Mouse (Mus musculus): ENCODE measurements around the gene Micall1.

Micall1 gene

DNA sequence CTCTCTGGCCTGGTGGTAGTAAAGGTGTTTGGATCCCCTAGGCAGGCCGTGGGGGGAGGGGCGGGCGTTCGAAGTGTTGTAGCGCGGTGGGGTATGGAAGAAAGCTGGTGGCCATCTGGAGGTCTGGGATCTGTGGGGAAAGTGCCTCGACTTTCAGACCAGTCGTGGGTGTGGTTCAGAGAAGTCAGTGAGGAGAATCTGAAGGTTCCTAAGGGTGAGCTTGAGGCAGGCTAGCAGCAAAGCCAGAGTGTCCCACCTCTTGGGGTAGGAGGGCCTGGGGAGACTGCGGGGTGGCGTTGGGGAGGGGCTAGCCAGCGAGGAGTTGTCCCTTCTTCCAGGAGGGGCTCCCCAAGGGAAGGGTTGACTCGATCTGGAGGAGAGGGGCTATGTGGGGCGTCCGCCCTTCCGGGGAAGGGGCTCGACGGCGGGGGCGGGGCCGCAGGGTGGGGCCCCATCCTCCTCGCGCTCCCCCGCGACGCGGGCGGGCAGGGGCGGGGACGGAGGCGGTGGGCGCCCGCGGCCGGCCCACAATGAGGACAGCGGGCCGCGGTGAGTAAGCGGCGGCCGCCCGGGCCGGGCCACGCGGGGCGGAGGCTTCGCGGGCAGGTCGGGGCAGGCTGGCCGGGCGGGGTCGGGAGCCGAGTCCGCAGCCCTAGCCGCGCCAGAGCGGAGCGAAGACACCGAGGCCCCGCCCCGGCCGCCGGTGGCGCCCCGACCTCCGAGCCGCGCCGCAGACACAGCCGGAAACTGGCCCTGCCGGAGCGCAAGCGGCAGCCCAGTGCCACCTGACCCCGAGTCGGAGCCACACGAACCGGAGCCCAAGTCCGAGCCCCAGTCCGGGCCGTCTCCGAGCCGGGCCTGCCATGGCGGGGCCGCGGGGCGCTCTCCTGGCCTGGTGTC lies at the start of gene Micall1:
Gene Micall1, plus strand, starts transcription at position 478 of the 900 bp plus-strand sequence.
- in situ Hi-C loops (cut with MboI, MseI): no loop called here

DNA sequence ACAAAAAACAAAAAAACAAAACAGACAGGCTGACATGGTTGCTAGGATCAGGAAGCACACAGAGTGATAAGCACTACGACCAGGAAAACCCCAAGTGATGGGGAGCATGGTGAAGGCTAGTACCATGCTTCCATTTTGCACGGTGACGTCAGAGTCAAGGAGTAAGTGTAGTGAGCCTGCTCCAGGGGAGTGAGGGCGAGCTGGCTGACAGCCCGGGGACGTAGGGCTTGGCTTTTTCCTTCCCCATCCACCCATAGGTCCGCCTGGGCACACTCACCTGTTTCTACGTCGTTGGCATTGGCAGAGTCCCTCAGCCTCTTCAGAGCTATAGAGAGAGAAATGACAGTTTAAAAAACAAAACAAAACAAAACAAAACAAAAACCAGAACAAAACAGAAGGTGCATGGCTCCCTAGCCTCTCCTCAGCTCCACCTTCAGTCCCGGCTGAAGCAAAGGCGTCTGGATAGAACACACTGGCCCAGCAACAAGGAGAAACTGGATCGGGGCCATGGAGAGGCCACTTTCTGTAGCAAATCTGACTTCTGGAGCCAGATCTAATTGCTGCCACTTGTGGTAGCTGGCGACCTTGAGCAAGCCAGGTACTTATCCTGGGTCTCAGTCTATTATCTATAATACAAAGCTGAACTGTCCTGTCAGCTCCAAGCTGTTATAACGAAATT lies 47.7 kb upstream of the Micall1 start:
- in situ Hi-C loops (cut with MboI, MseI): no loop called here

GRCm38 (mm10) chr15:79062376-79063159 lies 46.1 kb upstream of the Micall1 start, which contains the start of gene Ankrd54:
Gene Ankrd54, minus strand, starts transcription at chr15:79062893.
- in situ Hi-C loops (cut with MboI, MseI): no loop called here

DNA sequence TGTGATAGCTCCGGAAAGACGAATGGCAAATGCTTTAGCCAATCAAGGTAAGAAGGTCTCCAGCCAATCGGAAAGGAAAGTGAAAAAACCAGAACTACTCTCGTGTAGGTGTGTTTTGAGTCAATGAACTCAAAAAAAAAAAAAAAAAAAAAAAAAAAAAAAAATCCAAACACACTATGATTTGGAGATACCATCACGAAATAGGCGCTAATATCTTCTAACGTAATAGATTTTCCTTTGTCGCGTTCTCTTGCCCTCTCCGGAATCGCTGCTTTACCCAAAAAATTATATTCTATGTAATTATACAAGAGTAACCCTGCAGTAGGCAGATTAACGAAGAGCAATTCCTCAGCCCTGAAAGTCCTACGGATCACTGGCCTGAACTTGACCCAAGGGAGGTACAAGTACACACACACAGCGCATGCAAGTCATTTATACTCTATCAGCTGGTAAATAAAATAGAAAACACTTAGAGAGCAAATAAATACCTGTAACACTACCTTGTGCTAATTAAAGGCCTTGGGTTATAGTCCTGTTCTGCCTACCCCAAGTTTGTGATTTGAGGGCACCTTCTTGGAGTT lies 45.4 kb upstream of the Micall1 start:
- in situ Hi-C loops (cut with MboI, MseI): no loop called here

DNA sequence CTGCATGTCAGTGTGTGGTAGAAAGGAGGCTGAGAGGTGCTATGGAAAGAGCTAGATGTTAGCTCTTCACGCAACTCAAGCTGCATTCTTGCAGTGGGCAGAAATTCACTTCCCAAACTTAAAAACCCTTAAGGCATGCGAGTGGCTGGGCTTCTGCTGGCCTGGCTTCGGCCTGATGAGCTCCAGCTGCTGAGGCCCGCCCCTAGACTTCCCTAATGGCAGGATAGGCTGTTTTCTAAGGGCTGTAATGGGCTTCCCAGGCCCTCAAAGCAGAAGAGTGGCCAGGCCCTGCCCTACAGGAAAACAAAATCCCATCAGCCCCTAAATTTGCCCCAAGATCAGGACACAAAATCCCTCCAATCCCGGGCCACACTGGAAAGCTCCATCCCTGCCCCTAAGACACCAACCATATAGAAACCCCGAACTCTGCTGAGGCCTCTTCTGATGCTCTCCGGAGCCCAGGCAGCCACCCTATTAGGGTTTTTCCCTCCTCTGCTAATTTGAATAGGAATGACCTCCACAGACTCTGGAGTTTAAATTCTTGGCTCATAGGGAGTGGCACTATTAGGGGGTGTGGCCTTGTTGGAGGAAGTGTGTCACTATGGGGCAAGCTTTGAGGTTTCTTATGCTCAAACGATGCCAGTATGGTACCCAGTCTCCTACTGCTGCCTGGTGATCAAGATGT lies 43.5 kb upstream of the Micall1 start:
- in situ Hi-C loops (cut with MboI, MseI): no loop called here

- in situ Hi-C loops (cut with MboI, MseI): no loop called here
Measured at GRCm38 (mm10) chr15:79066276-79066675, 42.4 kb upstream of the Micall1 start.

GRCm38 (mm10) chr15:79067631-79068030 lies 41.1 kb upstream of the Micall1 start:
- in situ Hi-C loops (cut with MboI, MseI): no loop called here

GRCm38 (mm10) chr15:79068416-79068815 lies 40.3 kb upstream of the Micall1 start:
- in situ Hi-C loops (cut with MboI, MseI): no loop called here

DNA sequence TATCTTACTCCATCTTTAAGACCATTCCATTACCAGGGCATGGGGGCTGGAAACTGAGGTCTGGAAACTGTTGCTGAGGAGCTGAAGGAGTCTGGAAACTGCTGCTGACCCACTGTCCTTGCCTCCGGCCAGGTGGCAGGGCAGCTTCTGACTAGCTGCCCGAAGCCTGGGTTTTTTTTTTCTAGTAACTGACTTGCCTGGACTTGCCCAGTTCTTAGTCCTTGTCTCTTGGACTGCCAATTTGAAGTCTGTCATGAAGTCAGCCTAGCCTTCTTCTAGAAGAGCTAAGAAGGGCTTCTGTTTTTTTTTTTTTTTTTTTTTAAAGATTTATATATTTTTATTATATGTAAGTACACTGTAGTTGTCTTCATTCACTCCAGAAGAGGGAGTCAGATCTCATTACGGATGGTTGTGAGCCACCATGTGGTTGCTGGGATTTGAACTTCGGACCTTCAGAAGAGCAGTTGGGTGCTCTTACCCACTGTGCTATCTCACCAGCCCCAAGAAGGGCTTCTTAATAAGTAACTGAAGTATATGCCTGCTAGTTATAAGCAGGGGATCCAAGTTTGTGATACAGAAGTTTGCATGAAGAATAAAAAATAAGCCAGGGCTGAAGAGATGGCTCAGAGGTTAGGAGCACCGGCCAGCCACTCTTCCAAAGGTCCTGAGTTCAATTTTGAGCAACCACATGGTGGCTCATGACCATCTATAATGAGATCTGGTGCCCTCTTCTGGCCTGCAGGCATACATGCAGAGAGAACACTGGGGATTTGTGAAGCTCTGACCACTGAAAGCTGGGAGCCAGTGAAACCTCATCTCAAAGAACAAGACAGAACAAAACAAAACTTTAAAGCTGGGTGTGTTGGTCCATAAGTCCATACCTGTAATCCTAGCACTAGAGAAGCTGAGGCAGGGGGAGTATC lies 37.3 kb upstream of the Micall1 start:
- in situ Hi-C loops (cut with MboI, MseI): no loop called here

GRCm38 (mm10) chr15:79073752-79074151 lies 34.9 kb upstream of the Micall1 start:
- in situ Hi-C loops (cut with MboI, MseI): no loop called here

GRCm38 (mm10) chr15:79074446-79074845 lies 34.3 kb upstream of the Micall1 start:
- in situ Hi-C loops (cut with MboI, MseI): no loop called here

DNA sequence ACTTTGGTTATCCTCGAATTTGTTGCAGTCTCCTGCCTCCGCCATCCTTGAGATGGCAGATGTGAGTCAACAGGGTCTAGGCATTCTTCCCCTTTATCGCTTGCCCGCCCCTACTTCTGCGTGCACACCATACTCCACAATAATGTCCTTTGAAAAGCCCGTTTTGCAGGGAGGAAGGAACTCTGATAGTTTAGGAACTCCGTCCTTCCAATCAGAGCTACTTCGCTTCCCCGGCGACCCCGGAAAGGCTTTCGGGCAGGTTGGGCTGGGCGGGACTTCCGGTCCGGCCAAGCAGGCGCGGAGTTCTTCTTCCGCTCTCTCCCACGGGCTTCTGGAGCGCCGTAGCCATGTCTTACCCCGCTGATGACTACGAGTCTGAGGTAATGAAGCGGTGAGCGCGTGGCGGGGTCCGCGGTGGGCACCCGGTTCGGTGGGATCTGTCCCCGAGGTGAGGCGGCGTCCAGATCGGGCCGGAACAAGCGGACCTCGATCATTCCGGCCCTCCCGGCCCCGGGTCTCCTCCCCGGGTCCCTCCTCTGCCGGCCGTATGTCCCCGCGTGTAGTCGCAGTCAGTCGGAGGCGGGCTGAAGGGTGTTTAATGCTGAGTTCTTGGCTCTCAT lies 33.7 kb upstream of the Micall1 start, which contains the start of gene Eif3l:
Gene Eif3l, plus strand, starts transcription at position 267 of the 620 bp plus-strand sequence.
- in situ Hi-C loops (cut with MboI, MseI): no loop called here

DNA sequence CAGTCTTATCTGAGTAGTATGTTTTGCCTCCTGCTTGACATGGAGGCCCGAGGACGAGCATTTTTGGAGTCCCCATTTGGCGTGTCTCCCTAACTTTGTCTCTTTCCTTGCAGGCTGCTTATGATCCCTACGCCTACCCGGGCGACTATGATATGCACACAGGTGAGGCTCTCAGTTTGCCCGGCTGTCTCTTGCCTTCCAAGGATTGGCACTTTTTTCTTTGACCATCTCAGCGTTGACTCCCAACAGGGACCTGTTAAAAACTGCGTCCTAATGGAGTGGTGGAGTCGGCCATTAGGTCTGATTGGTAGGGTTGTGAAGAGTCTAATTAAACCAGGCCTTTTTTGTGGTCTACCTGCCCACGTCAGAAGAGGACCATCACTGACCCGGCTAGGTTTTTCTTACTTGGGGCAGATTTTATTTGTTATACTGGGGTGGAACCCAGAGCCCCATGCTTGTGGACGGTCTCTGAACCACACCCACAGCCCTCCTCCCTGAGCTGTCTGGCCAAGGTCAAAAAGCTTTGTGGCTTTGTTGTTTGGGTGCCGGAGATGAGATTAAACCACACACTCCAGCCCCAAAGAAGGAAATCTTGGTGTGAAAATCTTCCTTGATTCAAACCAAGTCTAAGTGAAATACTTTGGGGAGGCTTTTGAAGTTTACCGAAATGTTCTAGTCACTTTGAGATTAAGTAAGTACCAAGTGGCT lies 32.9 kb upstream of the Micall1 start:
- in situ Hi-C loops (cut with MboI, MseI): no loop called here

DNA sequence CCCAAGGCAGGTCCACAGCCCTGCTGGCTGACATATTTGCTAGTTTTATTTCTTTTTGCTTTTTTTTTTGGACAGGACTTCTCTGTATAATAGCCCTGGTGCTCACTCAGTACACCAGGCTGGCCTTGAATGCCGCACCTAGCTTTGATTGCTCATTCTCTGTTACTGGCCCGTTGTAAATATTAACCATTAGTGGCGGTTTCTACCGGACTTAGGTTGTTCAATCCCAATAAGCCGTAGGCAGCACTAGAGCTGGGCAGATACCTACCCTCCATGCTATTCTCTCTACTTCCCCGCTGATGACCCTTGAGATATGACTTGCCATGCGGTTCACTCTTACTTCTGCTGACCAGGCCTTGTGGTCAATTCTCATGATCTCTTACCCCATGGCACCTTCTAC lies 29.1 kb upstream of the Micall1 start:
- in situ Hi-C loops (cut with MboI, MseI): no loop called here

- in situ Hi-C loops (cut with MboI, MseI): no loop called here
Measured at GRCm38 (mm10) chr15:79092284-79092683, 16.4 kb upstream of the Micall1 start.

- in situ Hi-C loops (cut with MboI, MseI): no loop called here
Measured at GRCm38 (mm10) chr15:79093083-79093839, 15.4 kb upstream of the Micall1 start.

DNA sequence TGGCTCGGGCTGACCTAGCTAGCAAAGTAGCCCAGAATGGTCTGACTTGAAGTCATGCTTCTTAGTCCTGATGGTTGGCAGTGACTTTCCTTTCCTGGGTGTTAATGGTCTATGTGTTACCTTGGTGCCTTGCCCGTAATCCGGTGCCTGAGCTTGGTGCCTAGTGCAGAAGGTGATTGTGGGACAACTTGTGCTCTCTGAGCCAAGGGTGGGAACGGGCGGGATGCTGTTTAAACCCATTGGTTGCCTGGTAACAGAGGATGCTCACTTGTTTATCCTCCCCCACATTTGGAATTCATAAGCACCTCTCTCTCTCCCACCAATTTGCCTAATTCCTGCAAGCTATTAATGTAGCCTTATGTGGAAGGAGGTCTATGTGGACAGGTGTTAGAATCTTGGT lies 13.2 kb upstream of the Micall1 start:
- in situ Hi-C loops (cut with MboI, MseI): no loop called here

- in situ Hi-C loops (cut with MboI, MseI): no loop called here
Measured at GRCm38 (mm10) chr15:79096556-79096955, 12.1 kb upstream of the Micall1 start.
